Mouse (Mus musculus) MEL-GATA-1-ER (cell line): ENCODE measurements at regions not wholly inside any gene's neighbourhood (a gene's known extent, or its start where the extent isn't known, plus 50 kb on each side); places are given as distances from the start of the nearest gene placed in this dataset.

ENCODE experiments used
- DNase-seq: peaks from one replicate; pipeline ENCODE4 v3.0.0-alpha.2; 2012; ENCODE audit warnings: low read depth; ENCODE audit errors: extremely low read depth

DNA sequence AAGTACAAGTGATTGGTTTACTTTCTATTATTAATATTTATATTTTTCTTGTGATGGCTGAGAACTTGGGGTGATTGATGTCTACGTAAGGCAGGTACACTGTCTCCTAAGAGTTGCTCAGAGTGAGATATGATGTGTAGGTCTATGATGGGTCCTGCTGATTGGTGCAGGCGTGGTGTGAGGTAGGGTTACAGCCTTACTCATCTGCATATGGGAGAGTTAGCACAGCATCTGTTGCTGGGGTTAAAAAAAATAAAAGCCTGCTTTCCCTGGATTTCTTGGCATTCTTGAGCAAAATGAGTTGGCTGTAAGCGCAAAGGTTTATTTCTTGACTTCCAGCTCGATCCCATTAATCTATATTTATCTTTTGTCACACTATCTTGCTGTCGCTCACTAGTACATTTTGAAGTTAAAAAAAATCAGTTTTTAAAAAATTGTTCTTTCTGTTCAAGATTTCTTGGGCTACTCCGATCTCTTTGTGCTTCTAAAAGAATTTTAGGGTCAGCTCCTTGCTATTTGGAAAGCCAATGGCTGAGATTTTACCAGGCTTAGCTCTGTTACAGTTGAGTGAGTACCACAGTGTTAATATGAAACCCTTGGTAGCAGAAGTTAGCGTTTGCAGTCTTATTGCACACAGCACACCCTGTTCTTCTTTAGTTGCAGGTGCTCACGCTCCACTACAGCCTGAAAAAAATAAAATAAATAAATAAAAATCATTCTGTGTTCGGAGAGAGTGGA, 482.0 kb downstream of the Plekhb2 start:
- no peak for DNase-seq

DNA sequence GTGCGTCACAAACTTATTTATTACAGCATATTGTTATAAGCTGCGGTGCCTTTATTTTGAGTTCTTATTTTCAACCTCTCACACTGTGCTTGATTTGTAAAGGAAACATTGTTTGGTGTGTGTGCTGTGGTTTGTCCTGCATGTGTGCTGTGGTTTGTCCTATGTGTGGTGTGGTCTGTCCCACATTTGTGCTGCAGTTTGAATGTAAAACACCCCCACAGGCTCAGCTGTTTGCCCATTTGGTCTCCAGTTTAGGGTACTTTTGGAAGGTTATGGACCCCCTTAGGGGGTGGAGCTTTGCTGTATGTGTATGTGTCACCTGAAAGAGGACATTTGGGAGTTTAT, 482.5 kb downstream of the Plekhb2 start:
- no peak for DNase-seq

DNA sequence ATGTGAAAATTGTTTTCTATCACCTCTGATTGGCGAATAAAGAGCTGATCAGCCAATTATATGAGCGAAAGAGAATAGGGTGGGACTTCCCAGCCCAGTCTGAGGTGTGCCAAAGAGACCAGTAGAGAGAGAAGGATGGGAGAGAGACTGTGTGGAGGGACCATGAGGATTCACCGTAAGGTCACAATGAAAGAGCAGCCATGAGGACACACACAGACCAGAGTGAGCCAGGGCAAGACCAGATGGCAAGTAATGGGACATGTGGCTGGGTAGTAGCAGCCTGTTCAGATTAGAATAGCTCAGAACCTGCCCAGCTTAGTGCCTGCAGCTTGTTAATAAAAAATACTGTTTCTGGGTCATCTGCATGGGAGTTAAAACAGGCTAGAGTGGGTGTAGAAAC, 487.9 kb downstream of the Plekhb2 start:
- DNase-seq: no peak

DNA sequence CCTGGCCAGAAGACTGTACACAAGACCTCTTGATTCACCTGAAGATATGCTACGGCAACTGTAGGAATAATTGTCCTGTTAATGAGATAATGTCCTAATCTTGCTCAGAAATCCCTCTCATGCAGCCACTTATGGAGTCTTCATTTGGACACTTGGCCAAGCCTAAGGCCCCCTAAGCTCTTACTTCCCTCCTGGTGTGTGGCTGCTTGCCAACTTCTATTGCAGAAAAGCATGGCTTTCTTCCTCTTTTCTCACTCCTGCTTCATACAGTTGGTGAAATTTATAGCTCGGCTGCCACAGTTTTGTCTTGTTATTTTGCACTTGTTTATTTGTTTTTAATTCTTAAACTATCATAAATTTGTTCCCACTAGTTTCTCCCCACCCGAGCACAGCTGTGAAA, 488.4 kb downstream of the Plekhb2 start:
- peak; percentile 7 for DNase-seq

DNA sequence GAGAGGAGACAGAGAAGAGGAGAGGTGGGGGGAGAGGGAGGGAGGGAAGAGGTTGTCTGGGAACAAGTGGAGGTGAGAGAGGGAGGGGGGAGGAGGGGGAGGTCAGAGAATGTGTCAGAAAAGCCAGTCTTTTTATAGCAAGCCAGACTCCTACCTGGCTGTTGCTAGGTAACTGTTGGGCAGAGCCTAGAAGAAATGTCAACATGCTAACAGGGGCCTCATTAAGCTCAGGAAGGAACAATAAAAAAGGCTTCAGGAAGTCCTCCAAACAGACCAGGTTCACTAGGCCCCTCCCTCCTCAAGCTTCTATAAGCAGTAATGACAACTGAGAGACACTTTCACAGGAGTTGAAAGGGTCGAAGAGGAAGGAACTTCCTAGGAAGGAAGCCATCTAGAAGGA, 494.8 kb downstream of the Plekhb2 start:
- DNase-seq: no peak

DNA sequence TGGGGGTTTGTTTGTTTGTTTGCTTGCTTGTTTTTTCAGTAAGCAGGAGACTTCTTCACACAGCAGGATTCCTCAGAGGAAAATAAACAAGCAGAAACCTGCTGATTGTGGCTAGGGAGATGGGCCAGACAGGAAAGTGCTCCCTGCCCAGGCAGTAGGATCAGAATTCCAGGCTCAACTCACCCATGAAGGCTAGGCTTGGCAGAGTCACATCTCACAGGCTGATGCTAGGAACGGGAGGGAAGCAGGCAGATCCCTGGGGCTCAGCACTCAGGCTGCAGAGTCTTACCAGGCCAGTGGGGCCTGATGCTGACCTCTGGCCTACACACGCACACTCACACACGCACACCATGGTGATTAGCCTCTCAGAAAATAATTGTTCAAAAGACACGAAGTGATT, 498.5 kb downstream of the Plekhb2 start:
- DNase-seq: no peak

DNA sequence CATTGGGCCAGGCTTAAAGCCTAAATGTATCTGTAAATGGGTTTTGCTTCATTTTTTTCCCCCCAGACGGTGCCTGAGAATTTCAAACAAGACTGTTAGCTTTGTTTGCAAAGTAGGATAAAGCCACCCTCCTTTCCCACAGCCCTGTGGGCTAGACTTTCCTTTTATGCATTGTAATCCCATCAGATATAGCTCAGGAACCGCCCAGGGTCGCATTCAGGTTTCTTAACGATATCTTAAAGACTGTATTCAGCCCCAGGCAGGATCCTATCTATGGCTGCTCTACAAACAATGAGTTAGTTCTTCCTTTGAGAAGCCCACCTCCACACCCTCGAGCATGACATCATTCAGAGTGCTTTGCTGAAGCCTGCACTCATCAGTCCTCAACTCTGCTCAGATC, 509.2 kb downstream of the Plekhb2 start:
- no peak for DNase-seq

DNA sequence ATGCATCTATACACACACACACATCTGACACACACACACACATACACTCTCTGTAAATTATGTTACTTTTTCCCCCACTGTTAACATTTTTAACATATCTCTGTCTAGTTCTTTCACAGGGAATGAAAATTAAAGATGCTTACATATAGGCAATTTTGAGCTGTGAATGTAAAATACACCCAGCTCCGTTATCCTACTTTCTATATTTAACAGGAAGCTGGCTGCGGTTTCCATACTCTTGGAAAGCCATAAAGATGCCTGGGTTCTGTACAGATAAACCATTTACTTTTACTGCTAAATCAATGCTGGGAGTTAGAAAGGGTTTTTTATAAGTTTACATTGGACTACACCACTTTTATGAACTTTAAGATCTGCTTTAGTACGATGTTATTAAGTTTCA, 511.7 kb downstream of the Plekhb2 start:
- no peak for DNase-seq

DNA sequence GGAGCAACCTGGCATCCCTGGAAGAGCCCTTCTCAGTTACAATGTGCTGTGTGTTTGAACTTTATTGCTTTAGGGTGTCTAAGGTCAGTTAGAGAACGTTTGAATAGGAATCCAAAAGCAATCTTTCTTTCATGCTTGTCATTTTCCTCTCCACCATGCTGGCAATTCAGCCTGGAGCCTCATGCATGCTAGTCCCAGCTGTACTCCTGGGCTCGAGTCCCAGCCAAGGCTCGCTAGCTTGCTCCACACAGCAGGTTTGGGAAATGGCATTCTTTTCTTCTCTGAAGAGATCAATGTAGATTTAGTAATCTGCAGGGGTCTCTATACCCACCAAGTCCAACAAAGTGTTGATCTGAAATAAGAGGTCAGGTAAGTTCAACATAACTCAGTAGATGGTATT, 513.1 kb downstream of the Plekhb2 start:
- DNase-seq: no peak

DNA sequence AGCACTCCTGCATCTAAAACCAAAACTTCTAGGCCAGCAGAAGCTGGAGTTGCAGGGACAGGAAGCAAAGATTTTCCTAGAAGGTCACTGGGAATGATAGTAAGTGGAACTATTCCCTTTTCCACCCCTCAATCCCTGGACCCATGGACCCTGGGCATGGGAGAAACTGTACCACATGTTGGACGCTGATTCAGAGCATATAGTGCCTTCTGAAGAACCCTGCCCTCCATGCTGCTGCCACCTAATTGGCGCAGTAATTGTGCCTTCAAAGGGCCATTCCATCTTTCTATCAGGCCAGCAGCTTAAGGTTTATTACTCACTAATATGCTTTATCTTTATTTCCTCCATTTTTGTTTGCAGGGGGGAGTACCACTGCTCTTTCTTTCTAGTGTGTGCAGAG, 516.8 kb downstream of the Plekhb2 start:
- no peak for DNase-seq

DNA sequence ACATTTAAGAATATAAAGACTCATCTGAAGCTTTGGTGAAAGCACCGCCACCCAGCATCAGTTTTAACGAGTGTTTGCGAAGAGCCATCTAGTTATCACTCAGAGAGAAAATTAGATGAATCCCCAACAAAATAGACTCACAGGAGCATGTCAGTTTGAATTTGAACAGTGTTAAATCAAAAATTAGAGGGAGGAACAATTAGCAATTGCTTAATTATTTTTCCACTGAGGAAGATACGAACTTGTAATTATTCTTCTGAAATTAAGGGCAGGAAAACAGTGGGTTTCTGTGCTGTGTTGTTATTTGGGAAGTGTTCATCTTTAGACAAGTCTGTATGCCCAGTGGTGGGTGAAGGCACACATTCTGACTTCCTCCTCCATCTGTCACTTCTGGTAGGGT, 523.0 kb downstream of the Plekhb2 start:
- no peak for DNase-seq

DNA sequence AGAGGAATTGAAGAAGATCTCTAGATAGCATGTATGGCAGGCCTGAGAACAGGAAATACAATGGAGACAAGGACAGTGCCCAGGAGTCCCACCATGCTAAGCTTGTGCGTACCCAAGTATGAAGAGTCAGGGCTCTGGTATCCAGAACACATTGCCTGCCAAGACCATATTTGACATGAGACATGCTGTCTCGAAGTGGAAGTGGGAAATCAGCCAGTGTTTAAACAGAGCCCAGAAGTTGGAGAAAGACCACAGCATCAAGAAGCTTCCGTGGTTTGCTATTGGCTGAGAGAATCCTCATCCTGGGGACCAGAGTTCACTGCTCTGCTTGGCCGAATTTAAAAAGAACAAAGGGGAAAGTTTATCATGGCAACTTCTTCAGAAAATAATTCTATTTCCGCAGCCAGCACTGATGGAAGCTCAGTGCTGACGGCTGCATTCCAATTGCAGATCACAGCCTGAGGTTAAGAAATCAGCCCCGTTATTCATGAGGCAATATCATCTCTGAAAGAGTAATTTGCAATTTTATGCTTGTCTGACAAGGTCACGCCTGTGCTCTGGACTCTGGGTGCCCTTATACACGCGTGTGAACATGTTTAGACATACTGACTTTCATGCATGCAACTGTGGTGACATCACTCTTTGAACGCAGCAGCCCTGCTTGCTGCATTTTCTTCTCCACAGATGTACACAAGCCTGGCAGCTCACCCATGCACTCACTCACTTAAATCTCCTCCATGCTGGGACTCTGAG, 531.0 kb downstream of the Plekhb2 start:
- no peak for DNase-seq

DNA sequence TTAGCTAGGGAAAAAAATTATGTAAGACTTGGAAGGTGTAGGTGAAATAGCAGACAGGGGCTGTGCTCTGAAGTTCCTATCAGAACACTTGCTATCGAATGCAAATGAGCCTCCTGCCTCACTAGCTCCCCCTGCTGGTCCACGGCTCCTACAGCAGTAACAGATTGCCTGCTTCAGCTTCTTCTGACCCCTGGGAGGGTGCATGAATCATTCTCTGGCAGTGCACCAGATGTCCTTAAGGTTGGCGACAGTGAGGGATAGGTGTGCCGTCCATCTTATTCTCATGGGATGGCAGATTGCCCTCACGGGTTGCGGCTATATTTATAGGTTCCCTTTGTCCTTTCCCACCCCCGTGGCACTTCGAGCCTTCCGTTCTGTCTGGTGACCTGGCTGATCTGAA, 535.7 kb downstream of the Plekhb2 start:
- DNase-seq: no peak

DNA sequence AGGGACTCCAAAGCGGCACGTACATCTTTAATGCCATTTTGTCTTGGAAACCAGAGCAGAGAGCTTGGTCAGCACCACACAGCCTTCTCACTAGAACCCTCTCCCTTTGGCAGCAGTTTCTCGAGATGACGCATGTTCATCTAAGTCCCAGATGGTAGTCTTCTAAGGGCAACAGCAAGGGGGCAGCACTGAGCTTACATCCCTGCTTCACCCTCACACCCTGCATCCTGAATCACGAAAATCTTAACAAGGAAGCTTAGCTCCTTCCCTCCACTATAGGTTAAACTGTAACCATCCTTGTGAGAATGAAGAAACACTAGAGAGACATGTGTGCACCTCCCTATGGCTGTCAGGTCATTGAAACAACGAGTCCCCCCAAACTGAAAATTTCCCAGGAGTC, 538.4 kb downstream of the Plekhb2 start:
- DNase-seq: no peak

DNA sequence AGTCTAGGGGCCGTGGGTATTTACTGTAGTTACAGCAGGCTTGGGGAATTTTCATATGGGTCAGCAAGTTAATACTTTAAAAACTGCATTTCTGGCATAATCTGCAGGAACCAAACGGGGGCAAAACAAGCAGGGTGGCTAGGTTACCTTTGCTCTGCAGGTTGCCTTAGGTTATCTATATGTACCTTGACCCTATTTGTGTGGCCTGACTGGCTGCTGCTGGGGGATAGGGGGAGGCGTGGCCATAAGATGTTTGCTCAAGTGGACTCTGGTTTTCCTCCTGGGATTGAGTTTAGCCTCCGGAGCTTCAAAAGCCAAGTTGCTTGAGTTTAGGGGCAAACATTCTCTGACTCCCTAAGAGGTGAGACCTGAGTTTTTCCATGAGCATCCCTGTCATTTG, 540.6 kb downstream of the Plekhb2 start:
- DNase-seq: no peak

DNA sequence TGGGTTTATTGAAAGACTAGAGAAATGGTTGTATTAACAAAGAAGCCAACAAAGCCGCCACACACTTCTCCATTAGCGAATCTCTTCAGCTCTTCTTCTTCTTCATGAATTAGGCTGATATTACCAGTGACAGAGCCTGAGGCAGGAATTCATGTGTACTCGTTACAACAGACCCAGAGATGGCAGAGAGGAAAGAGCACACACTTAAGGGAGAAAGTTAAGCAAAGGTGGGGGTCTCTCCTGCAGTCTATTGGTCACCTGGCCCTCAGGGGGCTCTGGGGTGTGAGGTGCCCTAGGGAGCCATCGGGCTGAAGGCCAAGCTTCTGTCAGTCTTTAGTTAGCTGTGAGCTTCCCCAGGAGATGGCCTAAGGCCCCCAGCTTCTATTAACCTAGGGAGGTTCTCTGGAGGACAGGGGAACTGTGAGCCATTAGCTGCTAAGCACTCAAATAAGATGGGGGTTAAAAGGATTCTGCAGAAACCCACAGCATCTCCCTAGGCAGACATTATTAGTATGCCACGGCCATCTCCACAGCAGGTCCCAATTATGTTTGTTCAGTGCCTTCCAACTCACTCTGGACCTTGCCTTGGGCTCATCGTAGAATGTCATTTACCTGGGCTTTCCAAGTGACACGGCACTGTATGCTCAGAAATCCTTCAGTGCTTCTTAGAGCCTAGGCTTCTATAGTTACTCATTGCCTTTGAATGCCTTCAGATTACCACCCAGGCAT, 541.2 kb downstream of the Plekhb2 start:
- DNase-seq: no peak

DNA sequence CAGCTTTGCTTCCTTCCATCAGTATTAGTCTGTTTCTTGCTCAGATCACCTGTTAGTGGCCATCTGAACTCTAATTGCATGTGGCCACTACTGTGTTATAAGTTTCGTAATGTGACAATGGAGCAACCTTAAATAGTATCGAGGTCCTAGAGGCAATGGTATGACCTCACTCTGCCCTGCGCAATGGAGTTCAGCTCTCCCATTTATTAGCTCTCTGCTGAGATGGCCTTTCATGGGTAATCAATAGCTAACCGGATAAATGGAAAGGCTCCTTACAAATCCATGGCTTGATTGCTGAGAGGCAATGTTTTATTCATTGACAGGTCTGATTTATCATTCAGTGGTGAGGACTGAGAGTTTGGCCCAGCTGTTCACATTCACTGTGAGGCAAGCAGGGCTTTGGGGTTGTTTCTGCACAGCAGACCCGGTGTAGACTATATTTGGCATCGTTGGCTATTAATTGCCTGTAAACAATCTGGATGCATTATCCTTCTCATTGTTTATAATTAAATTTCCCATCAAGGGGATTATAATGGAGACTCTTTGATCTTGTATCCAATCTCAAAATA, 543.9 kb downstream of the Plekhb2 start:
- no peak for DNase-seq

DNA sequence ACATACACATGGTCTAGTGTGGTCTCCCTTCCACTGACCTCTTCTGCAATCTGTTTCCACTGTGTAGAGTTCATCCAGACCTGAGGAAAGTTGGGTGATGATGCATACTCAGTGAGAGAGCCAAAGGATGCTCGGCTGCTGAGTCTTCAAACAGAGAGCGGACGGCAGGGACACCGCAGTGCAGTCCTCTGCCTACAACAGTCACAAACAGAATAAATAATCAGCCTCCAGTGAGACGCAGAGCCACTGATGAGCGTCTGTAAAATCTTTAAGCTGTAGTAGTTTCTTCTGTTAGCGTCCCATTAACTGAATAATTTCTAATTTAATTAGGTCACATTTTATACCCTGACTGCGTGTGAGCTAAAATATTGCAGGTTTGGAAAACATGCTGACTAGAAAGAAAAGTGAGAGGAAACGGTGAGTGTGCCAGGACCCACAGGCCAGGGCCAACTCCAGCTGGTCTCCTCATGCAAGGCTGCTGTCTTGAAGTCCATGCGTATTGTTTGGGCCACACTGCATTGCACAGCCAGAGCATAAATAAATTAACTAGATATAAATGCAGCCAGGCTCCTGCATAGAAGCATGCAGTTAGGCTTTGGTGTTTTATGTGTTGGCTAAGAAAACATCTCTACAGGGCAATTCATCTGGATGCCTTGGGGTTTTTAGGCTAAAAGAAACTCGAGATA, 551.0 kb downstream of the Plekhb2 start:
- DNase-seq: no peak

DNA sequence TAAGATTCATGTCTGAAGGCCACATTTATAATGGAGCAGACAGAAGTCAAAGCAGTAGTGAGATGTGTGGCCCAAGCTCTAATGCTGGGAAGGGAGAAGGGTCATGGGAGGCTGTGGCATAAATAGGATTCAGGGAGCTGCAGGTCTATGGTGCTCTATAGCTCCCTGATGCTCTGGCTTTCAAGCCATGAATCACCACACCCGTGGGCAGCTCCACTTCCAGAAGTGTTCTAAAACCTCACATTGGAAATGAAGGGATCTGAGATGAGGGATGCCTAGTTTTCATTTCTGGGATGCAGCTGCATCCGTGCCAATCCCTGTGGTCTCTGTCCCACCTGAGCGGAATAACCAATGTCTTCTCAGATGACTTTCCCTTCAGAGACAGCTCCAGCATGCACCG, 553.2 kb downstream of the Plekhb2 start:
- DNase-seq: no peak

DNA sequence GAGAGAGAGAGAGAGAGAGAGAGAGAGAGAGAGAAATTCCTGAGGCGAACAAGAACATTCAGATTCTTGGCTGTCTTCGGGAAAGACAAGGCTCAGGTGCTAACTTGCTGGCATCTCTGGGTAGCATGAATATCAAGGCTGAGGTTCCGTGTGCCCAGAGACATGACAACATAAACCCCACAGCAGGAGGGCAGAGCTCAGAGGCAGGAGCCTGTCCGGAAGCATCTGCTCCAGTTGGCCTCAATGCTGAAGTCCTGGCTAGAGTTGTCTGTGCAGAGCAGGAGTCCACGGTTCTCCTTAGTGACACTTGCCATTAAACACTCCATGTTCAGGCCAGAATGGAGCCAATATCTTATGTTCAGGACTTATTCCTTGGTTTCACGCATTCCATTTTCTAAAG, 555.6 kb downstream of the Plekhb2 start:
- no peak for DNase-seq

DNA sequence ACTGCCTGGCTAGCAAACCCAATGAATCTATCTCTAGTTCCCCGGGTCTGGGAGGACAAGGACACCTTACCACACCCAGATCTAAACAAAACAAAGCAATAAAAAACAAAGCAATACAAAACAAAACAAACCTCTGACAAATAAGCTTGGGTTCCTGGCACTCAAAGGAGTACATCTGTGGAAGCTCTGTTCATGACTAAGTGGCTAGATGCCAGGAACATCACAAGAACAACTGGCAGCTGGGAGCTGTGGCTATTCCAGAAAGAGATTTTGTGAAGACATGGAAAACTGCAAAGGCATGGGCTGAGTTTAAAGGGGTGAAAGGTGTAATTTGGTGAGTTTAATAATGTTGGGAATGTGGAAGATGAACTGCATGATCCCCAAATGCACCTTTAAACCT, 565.9 kb downstream of the Plekhb2 start:
- DNase-seq: no peak
